Mouse (Mus musculus) right cerebral cortex, postnatal 25 days (tissue): ENCODE data around the gene Ackr4.
A peak's percentile ranks its signal among the peaks of the same experiment; 100 is the strongest.

ENCODE experiments used
- DNase-seq: peaks from one replicate; pipeline ENCODE4 v3.0.0; 2022

The Ackr4 gene

DNA sequence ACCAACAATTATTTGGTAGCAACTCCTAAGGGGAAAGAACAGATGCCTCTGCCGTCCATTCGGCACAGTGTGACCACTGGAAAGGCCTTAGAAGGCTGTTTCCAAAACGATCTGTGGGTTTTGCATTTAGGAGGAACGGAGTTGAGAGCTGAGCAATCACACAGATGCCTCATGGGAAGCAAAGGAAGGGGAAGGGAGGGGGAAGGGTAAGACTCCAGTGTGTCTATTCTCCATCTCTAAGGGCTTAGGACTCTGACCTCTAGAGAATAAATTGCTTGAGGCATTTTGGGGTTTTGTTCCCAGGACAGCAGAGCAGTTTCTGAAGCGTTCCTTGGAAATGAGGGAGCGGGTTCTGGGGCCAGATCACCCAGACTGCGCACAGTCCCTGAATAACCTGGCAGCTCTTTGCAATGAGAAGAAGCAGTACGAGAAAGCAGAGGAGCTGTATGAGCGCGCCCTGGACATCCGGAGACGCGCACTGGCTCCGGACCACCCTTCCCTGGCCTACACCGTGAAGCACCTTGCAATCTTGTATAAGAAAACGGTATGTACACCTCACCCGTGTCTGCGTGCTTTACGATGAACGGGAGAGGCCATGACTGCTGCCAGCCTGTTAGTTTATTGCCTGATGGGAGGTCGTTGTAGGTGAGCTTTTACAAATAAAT lies 87.6 kb downstream of the Ackr4 start:
- no peak for DNase-seq

DNA sequence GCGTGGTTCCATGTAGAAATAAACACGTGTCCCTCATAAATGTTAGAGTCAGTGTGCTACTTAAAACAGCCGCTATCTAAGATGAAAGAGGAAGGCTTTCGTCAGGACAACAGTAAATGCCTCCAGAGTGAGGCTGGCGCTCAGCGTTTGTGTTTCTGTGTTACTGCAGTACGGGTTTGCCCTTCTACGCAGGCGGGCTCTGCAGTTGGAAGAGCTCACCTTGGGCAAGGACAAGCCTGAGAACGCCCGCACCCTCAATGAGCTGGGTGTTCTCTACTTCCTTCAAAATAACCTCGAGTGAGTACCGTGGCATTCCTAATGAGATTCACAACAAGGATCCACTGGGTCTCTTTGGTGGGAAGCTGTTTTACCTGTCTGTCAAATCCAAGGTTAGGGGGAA lies 88.5 kb downstream of the Ackr4 start:
- DNase-seq = no peak

DNA sequence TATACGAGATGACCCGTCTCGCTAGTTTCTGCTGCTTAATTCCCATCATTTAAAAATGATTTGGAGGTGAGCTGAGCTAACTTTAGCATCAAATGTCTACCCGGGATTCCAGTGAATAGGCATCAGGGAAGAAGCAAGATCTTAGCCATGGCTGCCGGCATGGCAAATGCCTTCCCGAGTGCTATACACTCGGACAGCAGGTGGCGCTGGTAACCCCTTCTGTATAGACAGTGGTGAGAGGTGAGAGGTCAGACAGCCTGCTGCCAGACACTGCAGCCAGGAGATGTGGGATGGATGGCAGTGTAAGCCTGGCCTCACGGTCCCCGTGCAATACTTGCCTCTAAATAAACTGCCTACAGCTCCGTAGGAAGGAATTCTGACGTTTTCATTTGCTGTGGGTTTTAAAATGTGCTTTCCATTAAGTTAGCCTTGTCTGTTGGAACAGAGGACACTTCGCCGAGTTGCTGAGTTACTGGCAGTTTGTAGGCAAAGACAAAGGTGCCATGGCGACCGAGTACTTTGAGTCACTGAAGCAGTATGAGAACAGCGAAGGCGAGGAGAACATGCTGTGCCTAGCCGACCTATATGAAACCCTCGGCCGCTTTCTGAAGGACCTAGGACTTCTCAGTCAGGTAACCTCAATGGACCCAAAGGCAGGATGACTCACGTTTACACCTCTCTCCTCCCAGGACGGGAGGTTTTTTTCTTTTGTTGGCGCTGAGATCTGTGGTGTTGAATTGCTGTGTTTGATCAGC lies 91.3 kb downstream of the Ackr4 start:
- DNase-seq = peak; percentile 55

DNA sequence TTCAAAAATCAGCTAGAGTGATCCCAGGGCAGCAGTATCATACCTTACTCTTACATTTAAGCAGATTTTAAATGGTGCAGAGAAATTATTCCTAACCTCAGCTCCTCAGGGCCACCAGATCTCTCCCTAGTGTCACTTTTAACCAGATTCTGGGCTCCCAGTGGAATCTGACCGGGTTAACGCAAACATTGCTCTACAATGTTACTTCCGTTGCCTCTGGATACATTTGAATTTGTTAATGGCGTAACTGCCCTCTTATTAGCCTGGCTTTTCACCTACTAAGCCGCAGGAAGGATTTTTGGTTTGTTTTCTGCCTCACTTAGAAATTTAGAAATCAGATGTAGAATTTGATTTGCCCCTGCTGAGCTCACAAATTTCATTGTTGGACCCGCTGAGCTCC lies 92.0 kb downstream of the Ackr4 start:
- DNase-seq = no peak

DNA sequence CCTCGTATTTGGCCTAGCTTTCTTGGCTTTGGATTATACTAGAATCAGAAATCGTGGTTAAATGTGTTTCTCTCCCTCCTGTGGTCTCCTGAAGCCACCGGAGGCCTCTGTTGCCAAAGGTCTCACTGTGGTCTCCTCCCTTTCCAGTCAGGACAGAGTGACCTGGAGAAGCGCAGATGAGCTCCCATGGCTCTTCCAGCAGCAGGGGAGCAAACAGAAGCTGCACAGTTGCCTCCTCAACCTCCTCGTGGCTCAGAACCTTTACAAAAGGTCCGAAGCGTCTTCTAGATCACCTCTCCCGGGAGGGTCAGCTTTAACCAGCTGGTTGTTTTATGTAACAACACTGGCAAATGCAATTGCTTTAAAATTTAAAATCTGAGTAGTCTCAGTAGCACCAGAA lies 92.5 kb downstream of the Ackr4 start:
- DNase-seq = no peak
